Mouse (Mus musculus) regulatory T cell (primary cell): ENCODE results near the gene Arap1.

Experiments used
- in situ Hi-C: fragments of 300-600 bp; cut with MboI, MseI; formaldehyde crosslinking; loops from one replicate; pipeline ENCODE4 v1.15.1; 2025; ENCODE audit warnings: high pct_unique_total_duplicates

Arap1 gene

GRCm38 (mm10) chr7:101443093-101443492, 95.2 kb downstream of the Arap1 start:
- in situ Hi-C loops, result no loop called here

GRCm38 (mm10) chr7:101444211-101444610, 96.3 kb downstream of the Arap1 start:
- in situ Hi-C loops, result no loop called here

- in situ Hi-C loops, result loop anchor here (5.0 kb wide), 2 partner anchors 52 to 172 kb away; no protein-coding TSS in a partner anchor
Measured at GRCm38 (mm10) chr7:101449855-101450254, 102.0 kb downstream of the Arap1 start.

- in situ Hi-C loops, result loop anchor here (5.0 kb wide), 1 partner anchor 172 kb away; no protein-coding TSS in a partner anchor
Measured at GRCm38 (mm10) chr7:101450422-101451401, 102.8 kb downstream of the Arap1 start.

- in situ Hi-C loops, result loop anchor here (5.0 kb wide), 1 partner anchor 170 kb away; no protein-coding TSS in a partner anchor
Measured at GRCm38 (mm10) chr7:101452669-101453068, 104.8 kb downstream of the Arap1 start.

GRCm38 (mm10) chr7:101453296-101453695, 105.4 kb downstream of the Arap1 start:
- in situ Hi-C loops, result loop anchor here (5.0 kb wide), 1 partner anchor 169 kb away; no protein-coding TSS in a partner anchor

- in situ Hi-C loops, result loop anchor here (5.0 kb wide), 1 partner anchor 169 kb away; no protein-coding TSS in a partner anchor
Measured at GRCm38 (mm10) chr7:101453725-101454124, 105.9 kb downstream of the Arap1 start.

- in situ Hi-C loops, result loop anchor here (5.0 kb wide), 1 partner anchor 168 kb away; no protein-coding TSS in a partner anchor
Measured at GRCm38 (mm10) chr7:101454479-101454878, 106.6 kb downstream of the Arap1 start.

- in situ Hi-C loops, result no loop called here
Measured at GRCm38 (mm10) chr7:101455141-101455540, 107.3 kb downstream of the Arap1 start.

- in situ Hi-C loops, result no loop called here
Measured at GRCm38 (mm10) chr7:101456318-101456717, 108.5 kb downstream of the Arap1 start.

- in situ Hi-C loops, result no loop called here
Measured at GRCm38 (mm10) chr7:101456789-101457188, 108.9 kb downstream of the Arap1 start.

- in situ Hi-C loops, result no loop called here
Measured at GRCm38 (mm10) chr7:101457283-101457682, 109.4 kb downstream of the Arap1 start.

GRCm38 (mm10) chr7:101457801-101458200, 109.9 kb downstream of the Arap1 start:
- in situ Hi-C loops, result no loop called here

- in situ Hi-C loops, result no loop called here
Measured at GRCm38 (mm10) chr7:101458278-101458781, 110.5 kb downstream of the Arap1 start.

GRCm38 (mm10) chr7:101459305-101459813, 111.5 kb downstream of the Arap1 start:
- in situ Hi-C loops, result no loop called here

- in situ Hi-C loops, result no loop called here
Measured at GRCm38 (mm10) chr7:101459923-101460607, 112.2 kb downstream of the Arap1 start.

GRCm38 (mm10) chr7:101460608-101460957, 112.7 kb downstream of the Arap1 start:
- in situ Hi-C loops, result no loop called here

GRCm38 (mm10) chr7:101461571-101461970, 113.7 kb downstream of the Arap1 start:
- in situ Hi-C loops, result no loop called here
